Mouse (Mus musculus) splenic B cell, adult 2 months (primary cell): ENCODE results near the gene Ppp2r5c.

ENCODE experiments used
- DNase-seq: peaks from one replicate; pipeline ENCODE4 v3.0.0-alpha.2; 2011; ENCODE audit warnings: low read depth, low spot score
- H3K27me3 ChIP-seq: 2 replicates; pipeline ENCODE4 v1.6.1; 2012; ENCODE audit warnings: mild to moderate bottlenecking, low read length, moderate library complexity, mixed read lengths; ENCODE audit not compliant: control insufficient read depth, poor library complexity, insufficient read depth, severe bottlenecking
- H3K36me3 ChIP-seq: 2 replicates; pipeline ENCODE4 v1.6.1; 2012; ENCODE audit warnings: mild to moderate bottlenecking, low read length, moderate library complexity, mixed read lengths; ENCODE audit not compliant: control insufficient read depth, poor library complexity, insufficient read depth, severe bottlenecking

Ppp2r5c gene

GRCm38 (mm10) chr12:110600225-110600991, 153.5 kb downstream of the Ppp2r5c start:
- H3K27me3 ChIP-seq: no peaks in the 10 kb centered on the region
- no peaks in the 10 kb centered on the region for H3K36me3 ChIP-seq
- DNase-seq: no peak

GRCm38 (mm10) chr12:110601241-110602218, 154.6 kb downstream of the Ppp2r5c start, which contains the start of gene Dync1h1:
Gene Dync1h1, plus strand, starts transcription at chr12:110601452.
- Histone ChIP-seq H3K36me3 (no peaks in the 10 kb centered on the region), H3K27me3 (no peaks in the 10 kb centered on the region)
- peak; percentile 95 for DNase-seq

GRCm38 (mm10) chr12:110606161-110606560, 159.2 kb downstream of the Ppp2r5c start:
- peak; percentile 42 for DNase-seq
- no peaks in the 10 kb centered on the region for H3K36me3 ChIP-seq

GRCm38 (mm10) chr12:110606676-110607075, 159.8 kb downstream of the Ppp2r5c start:
- no peak for DNase-seq
- H3K36me3 ChIP-seq: no peaks in the 10 kb centered on the region

More at GRCm38 (mm10) chr12:110606161-110606560, 159.2 kb downstream of the Ppp2r5c start:
- no peaks in the 10 kb centered on the region for H3K27me3 ChIP-seq

GRCm38 (mm10) chr12:110608460-110609152, 161.7 kb downstream of the Ppp2r5c start:
- H3K36me3 ChIP-seq: no peaks in the 10 kb centered on the region
- H3K27me3 ChIP-seq: no peaks in the 10 kb centered on the region
- no peak for DNase-seq

More at GRCm38 (mm10) chr12:110606676-110607075, 159.8 kb downstream of the Ppp2r5c start:
- H3K27me3 ChIP-seq: no peaks in the 10 kb centered on the region

- H3K36me3 ChIP-seq: no peaks in the 10 kb centered on the region
- DNase-seq: no peak
- H3K27me3 ChIP-seq: no peaks in the 10 kb centered on the region
Observed at GRCm38 (mm10) chr12:110609153-110609497, 162.2 kb downstream of the Ppp2r5c start.

- DNase-seq: no peak
- Histone ChIP-seq H3K27me3 (no peaks in the 10 kb centered on the region), H3K36me3 (peaks cover 1% of the 10 kb centered on the region; the same call in 1 of the 2 replicates)
Observed at GRCm38 (mm10) chr12:110610713-110611112, 163.8 kb downstream of the Ppp2r5c start.

- no peak for DNase-seq
- peaks cover 31% of the 10 kb centered on the region for H3K36me3 ChIP-seq
- H3K27me3 ChIP-seq: no peaks in the 10 kb centered on the region
Observed at GRCm38 (mm10) chr12:110630056-110630455, 183.1 kb downstream of the Ppp2r5c start.
